Mouse (Mus musculus): Measurements from ENCODE around the gene Tmem178b.

DNA sequence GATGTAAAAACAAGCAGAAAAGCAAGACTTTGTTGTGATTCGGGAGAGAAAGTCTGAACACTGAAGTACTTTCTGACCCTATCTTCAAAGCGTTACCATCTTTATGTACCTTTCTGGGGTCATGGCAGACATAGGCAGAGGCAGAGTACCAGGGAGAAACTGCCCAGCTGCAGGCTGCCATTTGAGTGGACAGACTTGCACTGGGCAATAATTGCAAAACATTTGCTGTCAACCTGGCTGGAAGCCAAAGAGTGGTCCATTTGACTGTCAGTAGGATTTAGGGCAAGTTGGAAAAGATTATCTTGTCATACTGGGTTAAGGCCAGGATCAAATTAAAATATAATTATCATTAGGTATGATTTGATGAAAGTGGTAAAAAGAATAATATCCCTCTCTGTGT is 247.1 kb downstream of the Tmem178b start:
- TF ChIP-seq CTCF (IDR thresholded peaks at IDR 0.05; ENCODE audit: low read depth, low read length) (no peak), POLR2A (IDR thresholded peaks at IDR 0.05; ENCODE audit: insufficient read depth, low read length) (no peak)

Measured in ES-Bruce4 (cell line).